Mouse (Mus musculus) stomach, embryonic 14.5 days (tissue): ENCODE results near the gene Ttc38. TPM values are rescaled to one million over a fixed set of nuclear protein-coding genes. Genes with fewer than 3 reads are reported as not detected.

Experiments
- ATAC-seq: fragments of 200-750 bp; cut with Nextera tagmentation; 2 replicates; pipeline ENCODE4 v1.8.0; 2017; ENCODE audit warnings: low read depth, moderate TSS enrichment; ENCODE audit not compliant: insufficient number of reproducible peaks, insufficient read depth, low FRiP score
- H3K27ac ChIP-seq: fragments of 300-500 bp; sonication (generic); 2 replicates; pipeline ENCODE4 v1.5.1; 2014; ENCODE audit warnings: mild to moderate bottlenecking, low read length, moderate library complexity, mixed read lengths
- H3K27me3 ChIP-seq: fragments of 300-500 bp; sonication (generic); 2 replicates; pipeline ENCODE4 v1.6.1; 2014; ENCODE audit warnings: low read length, control low read depth, mixed read lengths; ENCODE audit not compliant: control insufficient read depth, insufficient read depth
- H3K36me3 ChIP-seq: fragments of 300-500 bp; sonication (generic); 2 replicates; pipeline ENCODE4 v1.6.1; 2014; ENCODE audit warnings: mild to moderate bottlenecking, control low read depth, low read length, moderate library complexity, mixed read lengths; ENCODE audit not compliant: control insufficient read depth, insufficient read depth
- H3K4me1 ChIP-seq: fragments of 300-500 bp; sonication (generic); 2 replicates; pipeline ENCODE4 v1.6.1; 2014; ENCODE audit warnings: low read length, control low read depth, mixed read lengths; ENCODE audit not compliant: control insufficient read depth, insufficient read depth
- H3K4me2 ChIP-seq: fragments of 300-500 bp; sonication (generic); replicated peaks from 2 replicates; pipeline ENCODE4 v1.6.1; 2014; ENCODE audit warnings: low read depth, low read length, control low read depth
- H3K4me3 ChIP-seq: fragments of 300-500 bp; sonication (generic); 2 replicates; pipeline ENCODE4 v1.5.1; 2014; ENCODE audit warnings: low read depth, low read length, control low read depth
- H3K9ac ChIP-seq: fragments of 300-500 bp; sonication (generic); replicated peaks from 2 replicates; pipeline ENCODE4 v1.6.1; 2014; ENCODE audit warnings: low read depth, mild to moderate bottlenecking, control low read depth, low read length, moderate library complexity, mixed read lengths
- H3K9me3 ChIP-seq: fragments of 300-500 bp; sonication (generic); 2 replicates; pipeline ENCODE4 v1.6.1; 2016; ENCODE audit warnings: low read depth, low read length, control low read depth; ENCODE audit not compliant: control insufficient read depth
- WGBS: fragments of 180-500 bp; shearing (Covaris S2); extraction: QIAGEN DNeasy Blood & Tissue Kit; methylation state at CpG from one replicate; pipeline ENCODE4 v1.1.7; 2014; 5-methylcytosine and 5-hydroxymethylcytosine counted together
- polyA plus RNA-seq: library from polyadenylated mRNA; unstranded; fragments of >200 nt; fragmentation: Nextera tagmentation; extraction: Ambion mirVana; gene quantifications from 2 replicates; pipeline ENCODE4 v1.2.1, GENCODE M21; 2014

Ttc38 gene
- polyA plus RNA-seq, 1 experiment from 2014 or later, result 6.7 TPM

GRCm38 (mm10) chr15:85903826-85904225, 71.7 kb downstream of the Ttc38 start:
- no peak overlapping the region for H3K9ac ChIP-seq
- no peak for ATAC-seq
- WGBS, result 68% methylated on average over 8 of the region's 8 CpGs

More at GRCm38 (mm10) chr15:85903826-85904225, 71.7 kb downstream of the Ttc38 start:
- Histone ChIP-seq H3K27ac (no peak overlapping the region), H3K27me3 (no peaks in the 10 kb centered on the region), H3K4me2 (no peak overlapping the region), H3K4me3 (no peak overlapping the region), H3K9me3 (no peaks in the 10 kb centered on the region), H3K4me1 (no peaks in the 10 kb centered on the region), H3K36me3 (no peaks in the 10 kb centered on the region; the same call in 1 of the 2 replicates)

Other genes with a start within 250 kb of the Ttc38 start
- gene Wnt7b, start 249.8 kb upstream of the Ttc38 start, polyA plus RNA-seq, result 0.75 and 2.5 TPM in 2 replicates
- 2.2 and 3.1 TPM in 2 replicates for gene Ppara, start 97.3 kb upstream of the Ttc38 start, polyA plus RNA-seq
- 27.1 TPM in 2 replicates for gene Cdpf1, start 20.6 kb upstream of the Ttc38 start, polyA plus RNA-seq
- gene Pkdrej, start 10.6 kb upstream of the Ttc38 start, polyA plus RNA-seq, result 0.20 and 0.24 TPM in 2 replicates
- 24.6 and 24.9 TPM in 2 replicates for gene Gtse1, start 27.4 kb downstream of the Ttc38 start, polyA plus RNA-seq
- 38.6 and 41.9 TPM in 2 replicates for gene Trmu, start 47.0 kb downstream of the Ttc38 start, polyA plus RNA-seq
- gene Celsr1, start 201.5 kb downstream of the Ttc38 start, polyA plus RNA-seq, result 6.8 and 7.8 TPM in 2 replicates
- gene Gramd4, start 225.4 kb downstream of the Ttc38 start, polyA plus RNA-seq, result 7.2 and 7.6 TPM in 2 replicates